Mouse (Mus musculus): ENCODE data around the gene Ptcd3.

DNA sequence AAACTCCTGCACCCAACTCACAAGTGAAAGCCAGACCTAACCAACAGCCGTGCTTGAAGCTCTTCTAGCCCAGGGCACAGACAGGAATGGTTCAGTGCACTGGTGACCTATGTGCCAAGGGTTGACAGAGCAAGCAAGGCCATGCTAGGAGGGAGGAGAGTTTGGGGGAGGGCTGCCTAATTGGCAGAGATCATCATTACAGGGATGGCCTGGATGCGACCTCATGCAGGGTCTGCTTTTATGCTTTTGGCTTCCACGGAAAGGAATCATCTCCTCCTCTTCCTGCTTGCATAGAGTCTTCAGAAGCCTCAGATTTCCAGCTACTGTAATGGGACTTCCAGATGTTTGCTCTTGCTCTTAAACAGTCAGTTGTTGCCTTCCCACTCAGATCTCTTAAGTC lies 41.2 kb upstream of the Ptcd3 start:
- TF ChIP-seq MYOG (IDR thresholded peaks at IDR 0.05; ENCODE audit: control insufficient read depth, extremely low read depth, insufficient read length), result no peak
- TF ChIP-seq MYOD1 (IDR thresholded peaks at IDR 0.05; ENCODE audit: control insufficient read depth, insufficient read length, low read depth), result no peak
- TF ChIP-seq CTCF (IDR thresholded peaks at IDR 0.05; ENCODE audit: control insufficient read depth, insufficient read depth, insufficient read length), result no peak

All from C2C12 (cell line).